Mouse (Mus musculus) kidney, embryonic 16.5 days (tissue): ENCODE results near the gene Plcb4. TPM values are rescaled to one million over a fixed set of nuclear protein-coding genes. Genes with fewer than 3 reads are reported as not detected.

Experiments
- ATAC-seq: fragments of 200-750 bp; cut with Nextera tagmentation; 2 replicates; pipeline ENCODE4 v1.8.0; 2017; ENCODE audit warnings: moderate TSS enrichment; ENCODE audit not compliant: low FRiP score, low TSS enrichment
- H3K27ac ChIP-seq: fragments of 300-500 bp; sonication (generic); 2 replicates; pipeline ENCODE4 v1.5.1; 2014; ENCODE audit warnings: low read length
- H3K27me3 ChIP-seq: fragments of 300-500 bp; sonication (generic); 2 replicates; pipeline ENCODE4 v1.6.1; 2014; ENCODE audit warnings: low read length, control low read depth, mixed read lengths; ENCODE audit not compliant: insufficient read depth
- H3K36me3 ChIP-seq: fragments of 300-500 bp; sonication (generic); 2 replicates; pipeline ENCODE4 v1.6.1; 2014; ENCODE audit warnings: low read length, control low read depth, mixed read lengths; ENCODE audit not compliant: insufficient read depth
- H3K4me1 ChIP-seq: fragments of 300-500 bp; sonication (generic); 2 replicates; pipeline ENCODE4 v1.6.1; 2014; ENCODE audit warnings: low read length, control low read depth, mixed read lengths; ENCODE audit not compliant: insufficient read depth
- H3K4me2 ChIP-seq: fragments of 300-500 bp; sonication (generic); replicated peaks from 2 replicates; pipeline ENCODE4 v1.6.1; 2014; ENCODE audit warnings: low read depth, low read length
- H3K4me3 ChIP-seq: fragments of 300-500 bp; sonication (generic); 2 replicates; pipeline ENCODE4 v1.5.1; 2014; ENCODE audit warnings: mild to moderate bottlenecking, low read length
- H3K9ac ChIP-seq: fragments of 300-500 bp; sonication (generic); replicated peaks from 2 replicates; pipeline ENCODE4 v1.6.1; 2014; ENCODE audit warnings: low read length
- H3K9me3 ChIP-seq: fragments of 300-500 bp; sonication (generic); 2 replicates; pipeline ENCODE4 v1.6.1; 2016; ENCODE audit warnings: low read length, control low read depth
- WGBS: fragments of 180-500 bp; shearing (Covaris S2); extraction: QIAGEN DNeasy Blood & Tissue Kit; methylation state at CpG from one replicate; pipeline ENCODE4 v1.1.7; 2014; 5-methylcytosine and 5-hydroxymethylcytosine counted together
- polyA plus RNA-seq: library from polyadenylated mRNA; unstranded; fragments of >200 nt; fragmentation: Nextera tagmentation; extraction: Ambion mirVana; gene quantifications from 2 replicates; pipeline ENCODE4 v1.2.1, GENCODE M21; 2015

Gene Plcb4
- polyA plus RNA-seq, 1 experiment from 2014 or later: 18.9 TPM

- Histone ChIP-seq H3K9me3 (no peaks in the 10 kb centered on the region), H3K4me3 (no peak overlapping the region), H3K4me1 (no peaks in the 10 kb centered on the region), H3K9ac (no peak overlapping the region), H3K27me3 (no peaks in the 10 kb centered on the region), H3K4me2 (no peak overlapping the region), H3K36me3 (no peaks in the 10 kb centered on the region), H3K27ac (no peak overlapping the region)
- 86% methylated on average over 2 of the region's 2 CpGs for WGBS
- no peak for ATAC-seq
These were observed 175.6 kb downstream of the Plcb4 start for GRCm38 (mm10) chr2:135834435-135834834.

- no peak overlapping the region for H3K9ac ChIP-seq
- no peaks in the 10 kb centered on the region for H3K27me3 ChIP-seq
- no peak overlapping the region for H3K27ac ChIP-seq
- no peaks in the 10 kb centered on the region for H3K9me3 ChIP-seq
- no peaks in the 10 kb centered on the region for H3K4me1 ChIP-seq
- H3K36me3 ChIP-seq: no peaks in the 10 kb centered on the region
- no peak overlapping the region for H3K4me2 ChIP-seq
- WGBS: 75% methylated on average over 5 of the region's 5 CpGs
- no peak overlapping the region for H3K4me3 ChIP-seq
- no peak for ATAC-seq
These were observed 177.1 kb downstream of the Plcb4 start for GRCm38 (mm10) chr2:135835911-135836310.

DNA sequence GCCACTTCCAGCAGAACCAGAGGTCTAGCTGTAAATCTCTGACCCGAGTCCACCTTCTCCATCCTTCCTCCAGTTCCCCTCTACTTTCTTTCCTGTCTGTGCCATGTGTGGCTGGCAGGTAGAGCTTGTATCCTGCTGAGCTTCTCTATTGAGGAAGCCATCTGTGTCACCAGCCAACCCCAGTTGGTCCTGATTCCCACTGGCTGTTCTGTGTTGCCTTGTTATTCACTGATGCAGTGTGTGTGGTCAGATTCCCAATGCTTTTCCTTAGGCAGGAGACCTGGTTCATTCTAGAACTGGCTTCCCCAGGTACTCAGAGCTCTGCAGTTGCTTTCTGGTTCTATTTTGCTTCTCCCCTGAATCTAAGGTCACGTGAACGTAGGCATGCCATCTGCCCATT, 177.6 kb downstream of the Plcb4 start:
- Histone ChIP-seq H3K36me3 (no peaks in the 10 kb centered on the region), H3K9ac (no peak overlapping the region), H3K27ac (no peak overlapping the region), H3K4me2 (no peak overlapping the region), H3K4me3 (no peak overlapping the region), H3K27me3 (no peaks in the 10 kb centered on the region), H3K4me1 (no peaks in the 10 kb centered on the region), H3K9me3 (no peaks in the 10 kb centered on the region)
- 88% methylated on average over 3 of the region's 3 CpGs for WGBS
- ATAC-seq: no peak

GRCm38 (mm10) chr2:135837730-135838129, 178.9 kb downstream of the Plcb4 start:
- no peaks in the 10 kb centered on the region for H3K36me3 ChIP-seq
- ATAC-seq: no peak
- H3K9ac ChIP-seq: no peak overlapping the region
- H3K27ac ChIP-seq: no peak overlapping the region
- no peak overlapping the region for H3K4me2 ChIP-seq
- H3K9me3 ChIP-seq: no peaks in the 10 kb centered on the region
- WGBS: 88% methylated on average over 1 of the region's 1 CpGs
- no peak overlapping the region for H3K4me3 ChIP-seq
- H3K4me1 ChIP-seq: no peaks in the 10 kb centered on the region
- no peaks in the 10 kb centered on the region for H3K27me3 ChIP-seq

GRCm38 (mm10) chr2:135838135-135838534, 179.3 kb downstream of the Plcb4 start:
- H3K36me3 ChIP-seq: no peaks in the 10 kb centered on the region
- no peak overlapping the region for H3K27ac ChIP-seq
- H3K4me2 ChIP-seq: no peak overlapping the region
- H3K9me3 ChIP-seq: no peaks in the 10 kb centered on the region
- no peak for ATAC-seq
- H3K4me1 ChIP-seq: no peaks in the 10 kb centered on the region
- H3K4me3 ChIP-seq: no peak overlapping the region
- no peak overlapping the region for H3K9ac ChIP-seq
- no peaks in the 10 kb centered on the region for H3K27me3 ChIP-seq

DNA sequence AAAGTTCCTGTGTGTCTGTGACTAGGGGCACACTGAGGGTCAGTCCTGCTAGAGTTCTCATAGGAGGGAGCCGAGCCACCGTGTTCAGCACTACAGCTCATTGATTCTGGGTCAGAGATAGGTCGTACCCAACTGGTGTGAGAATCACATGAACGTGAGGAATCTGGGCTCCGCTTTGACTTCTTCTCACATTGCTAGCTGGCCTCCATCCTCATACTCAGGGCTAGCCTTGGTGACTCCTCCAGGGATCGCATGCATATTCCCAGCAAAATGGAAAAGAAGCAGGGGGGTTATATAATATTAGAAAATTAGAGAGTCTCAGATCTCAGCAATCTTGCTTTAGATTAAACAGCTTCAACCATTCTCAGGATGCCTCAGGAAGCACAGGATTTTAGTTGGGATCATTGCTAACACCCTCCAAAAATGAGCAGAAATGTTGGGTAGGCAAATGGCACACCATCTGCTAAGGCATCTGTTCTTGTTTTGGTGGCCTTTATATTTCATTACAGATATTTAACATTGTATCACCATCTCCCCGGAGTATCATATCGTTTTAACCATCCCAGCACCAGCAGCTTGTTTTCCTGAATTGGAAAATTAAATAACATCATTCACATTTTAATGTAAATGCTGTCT, 180.0 kb downstream of the Plcb4 start:
- H3K4me3 ChIP-seq: no peak overlapping the region
- 63% methylated on average over 8 of the region's 8 CpGs for WGBS
- ATAC-seq: no peak
- H3K4me1 ChIP-seq: 0 out of 2 replicates have a peak, but pooled peaks cover under 1% of the 10 kb centered on the region
- H3K9me3 ChIP-seq: no peaks in the 10 kb centered on the region
- H3K9ac ChIP-seq: no peak overlapping the region
- H3K27ac ChIP-seq: no peak overlapping the region
- H3K36me3 ChIP-seq: no peaks in the 10 kb centered on the region
- no peaks in the 10 kb centered on the region for H3K27me3 ChIP-seq
- no peak overlapping the region for H3K4me2 ChIP-seq

- no peak for ATAC-seq
- Histone ChIP-seq H3K4me1 (0 out of 2 replicates have a peak, but pooled peaks cover 6% of the 10 kb centered on the region), H3K4me2 (no peak overlapping the region), H3K9ac (no peak overlapping the region), H3K27me3 (no peaks in the 10 kb centered on the region), H3K36me3 (no peaks in the 10 kb centered on the region), H3K27ac (no peak overlapping the region), H3K4me3 (no peak overlapping the region), H3K9me3 (no peaks in the 10 kb centered on the region)
- 81% methylated on average over 8 of the region's 8 CpGs for WGBS
These were observed 184.9 kb downstream of the Plcb4 start for GRCm38 (mm10) chr2:135843721-135844120.

GRCm38 (mm10) chr2:135846903-135847302, 188.1 kb downstream of the Plcb4 start:
- WGBS: 85% methylated on average over 3 of the region's 3 CpGs
- no peak overlapping the region for H3K4me3 ChIP-seq
- no peak for ATAC-seq
- no peak overlapping the region for H3K9ac ChIP-seq
- H3K4me1 ChIP-seq: 0 out of 2 replicates have a peak, but pooled peaks cover 6% of the 10 kb centered on the region
- no peaks in the 10 kb centered on the region for H3K9me3 ChIP-seq
- no peaks in the 10 kb centered on the region for H3K36me3 ChIP-seq
- no peak overlapping the region for H3K27ac ChIP-seq
- no peaks in the 10 kb centered on the region for H3K27me3 ChIP-seq
- H3K4me2 ChIP-seq: no peak overlapping the region

- WGBS: 88% methylated on average over 6 of the region's 6 CpGs
- ATAC-seq: no peak
These were observed 188.9 kb downstream of the Plcb4 start for GRCm38 (mm10) chr2:135847738-135848137.

GRCm38 (mm10) chr2:135848169-135848568, 189.4 kb downstream of the Plcb4 start:
- no peak overlapping the region for H3K4me3 ChIP-seq
- WGBS: 87% methylated on average over 4 of the region's 4 CpGs
- no peaks in the 10 kb centered on the region for H3K27me3 ChIP-seq
- H3K27ac ChIP-seq: no peak overlapping the region
- H3K9me3 ChIP-seq: no peaks in the 10 kb centered on the region
- no peaks in the 10 kb centered on the region for H3K36me3 ChIP-seq
- no peak overlapping the region for H3K9ac ChIP-seq
- no peak for ATAC-seq
- H3K4me2 ChIP-seq: no peak overlapping the region
- 0 out of 2 replicates have a peak, but pooled peaks cover 6% of the 10 kb centered on the region for H3K4me1 ChIP-seq

More at GRCm38 (mm10) chr2:135847738-135848137, 188.9 kb downstream of the Plcb4 start:
- H3K36me3 ChIP-seq: no peaks in the 10 kb centered on the region
- no peak overlapping the region for H3K9ac ChIP-seq
- 0 out of 2 replicates have a peak, but pooled peaks cover 6% of the 10 kb centered on the region for H3K4me1 ChIP-seq
- H3K4me3 ChIP-seq: no peak overlapping the region
- no peaks in the 10 kb centered on the region for H3K9me3 ChIP-seq
- no peak overlapping the region for H3K4me2 ChIP-seq
- no peak overlapping the region for H3K27ac ChIP-seq
- no peaks in the 10 kb centered on the region for H3K27me3 ChIP-seq
